ENCODE assay signal across 22 mouse cellular contexts in genomic region chr2:104851686-104852085, GRCm38 (mm10). TPM values are rescaled to one million over a fixed set of nuclear protein-coding genes. Genes with fewer than 3 reads are reported as not detected.
DNase-seq lines count a peak whose midpoint lies in the region; ATAC-seq lines count a peak whose summit lies in the region.
"Had no signal": no experiment of that assay in that cellular context is flagged by ENCODE, and none has a peak within 500 bp of the region (broad histone marks: within the 10 kb centered on the region; RNA-seq: fewer than 3 reads in every experiment).

No protein-coding gene starts in this region.

- no peak overlapping the region for H3K4me3 ChIP-seq in embryonic facial prominence, embryonic 11.5 days (ENCODE audit: low read depth, low read length)
- H3K4me3 ChIP-seq: erythroblast, embryonic 14.5 days; megakaryocyte, embryonic 14.5 days had no signal

- no peak for ATAC-seq in embryonic facial prominence, embryonic 11.5 days (replicated peaks; ENCODE audit: insufficient number of reproducible peaks, low FRiP score, low TSS enrichment, low read depth)
- ATAC-seq: activated CD4-positive, CD25-positive, alpha-beta regulatory T cell, adult 4 months; forebrain, embryonic 16.5 days; inflammation-experienced regulatory T-cells, adult 6 months; lung, postnatal 0 days had no signal

- DNase-seq in heart, adult 11 months: peak; percentile 84
- DNase-seq in heart, adult 9 months (ENCODE audit: low spot score in 2 of 2): no peak
- peak; percentile 7 for DNase-seq in testis, postnatal 14 days (ENCODE audit: low spot score)
- DNase-seq in testis, postnatal 10 days (ENCODE audit: low spot score): no peak
- peak; percentile 47 for DNase-seq in embryonic facial prominence, embryonic 11.5 days (ENCODE audit: low spot score)
- no peak for DNase-seq in thymus, postnatal 10 days (ENCODE audit: low spot score in 2 of 2)
- no peak for DNase-seq in ovary, postnatal 14 days (ENCODE audit: low spot score)
- DNase-seq in lung, postnatal 36 days: no peak
- DNase-seq: adrenal gland, postnatal 36 days; B cell, adult 2 months; heart, postnatal 14 days; kidney, adult 9 months; kidney, postnatal 4 days; thymus, postnatal 14 days had no signal

- H3K9ac ChIP-seq in embryonic facial prominence, embryonic 11.5 days (replicated peaks; ENCODE audit: low read length): no peak overlapping the region

- H3K4me2 ChIP-seq in embryonic facial prominence, embryonic 11.5 days (ENCODE audit: low read depth, low read length): no peak overlapping the region

- no peak overlapping the region for H3K27ac ChIP-seq in embryonic facial prominence, embryonic 11.5 days (replicated peaks; ENCODE audit: low read depth, low read length)

- H3K27me3 ChIP-seq in embryonic facial prominence, embryonic 11.5 days (ENCODE audit: control insufficient read depth, insufficient read depth, low read length): no peaks in the 10 kb centered on the region

- H3K9me3 ChIP-seq in embryonic facial prominence, embryonic 11.5 days (replicated peaks; ENCODE audit: control insufficient read depth, low read length): no peaks in the 10 kb centered on the region
- H3K9me3 ChIP-seq: megakaryocyte, embryonic 14.5 days had no signal

- 13% methylated on average over 5 of the region's 5 CpGs for WGBS in embryonic facial prominence, embryonic 11.5 days

- no peaks in the 10 kb centered on the region; the same call in 1 of the 2 replicates for H3K4me1 ChIP-seq in embryonic facial prominence, embryonic 11.5 days (ENCODE audit: control insufficient read depth, insufficient read depth, low read length)

- no peaks in the 10 kb centered on the region for H3K36me3 ChIP-seq in embryonic facial prominence, embryonic 11.5 days (replicated peaks; ENCODE audit: control insufficient read depth, insufficient read depth, low read depth, low read length)

RNA-seq across cellular contexts. Expression of gene Prrg4, which starts 2.0 kb away (rescaled TPM):
- polyA plus RNA-seq in embryonic facial prominence, embryonic 11.5 days (2014; fragmentation: Nextera tagmentation; extraction: Ambion mirVana): 1.5 TPM in 2 replicates
- polyA plus RNA-seq: erythroblast, embryonic 14.5 days had no signal

RNA-seq across cellular contexts. Expression of gene Ccdc73, which starts 15.9 kb away (rescaled TPM):
- 6.7 and 7.4 TPM in 2 replicates for polyA plus RNA-seq in embryonic facial prominence, embryonic 11.5 days (2014; fragmentation: Nextera tagmentation; extraction: Ambion mirVana)
- polyA plus RNA-seq: erythroblast, embryonic 14.5 days; liver, adult 2 months; small intestine, adult 2 months had no signal

RNA-seq across cellular contexts. Expression of gene Qser1, which starts 35.1 kb away (rescaled TPM):
- polyA plus RNA-seq in embryonic facial prominence, embryonic 11.5 days (2014; fragmentation: Nextera tagmentation; extraction: Ambion mirVana): 17.1 and 18.8 TPM in 2 replicates

Comparison
In these comparisons a context has a peak if more than half of its experiments do, and no peak if none do; other contexts are left out.
1. DNase-seq: peak in heart, adult 11 months (single experiment), testis, postnatal 14 days (single experiment) and embryonic facial prominence, embryonic 11.5 days (single experiment); none in heart, adult 9 months (0 of 2), testis, postnatal 10 days (single experiment), thymus, postnatal 10 days (0 of 2), ovary, postnatal 14 days (single experiment) and lung, postnatal 36 days (single experiment).